Mouse (Mus musculus) midbrain, embryonic 15.5 days (tissue): ENCODE measurements at regions not wholly inside any gene's neighbourhood (a gene's known extent, or its start where the extent isn't known, plus 50 kb on each side); places are given as distances from the start of the nearest gene placed in this dataset.
"Not testable (repeated sequence)": the region's sequence is repeated elsewhere in the genome, so short reads cannot be mapped to it uniquely, and the experiment has no call there.

Source experiments
- ATAC-seq: fragments of 200-750 bp; cut with Nextera tagmentation; replicated peaks from 2 replicates; pipeline ENCODE4 v1.8.0; 2017; ENCODE audit warnings: moderate TSS enrichment
- H3K27ac ChIP-seq: fragments of 300-500 bp; sonication (generic); 2 replicates; pipeline ENCODE4 v1.5.1; 2015; ENCODE audit warnings: mild to moderate bottlenecking, inconsistent platforms
- H3K27me3 ChIP-seq: fragments of 300-500 bp; sonication (generic); replicated peaks from 2 replicates; pipeline ENCODE4 v1.6.1; 2015; ENCODE audit warnings: inconsistent platforms
- H3K36me3 ChIP-seq: fragments of 300-500 bp; sonication (generic); replicated peaks from 2 replicates; pipeline ENCODE4 v1.6.1; 2015; ENCODE audit warnings: inconsistent platforms
- H3K4me1 ChIP-seq: fragments of 300-500 bp; sonication (generic); 2 replicates; pipeline ENCODE4 v1.6.1; 2015; ENCODE audit warnings: inconsistent platforms
- H3K4me2 ChIP-seq: fragments of 300-500 bp; sonication (generic); 2 replicates; pipeline ENCODE4 v1.6.1; 2015; ENCODE audit warnings: inconsistent platforms, mild to moderate bottlenecking, moderate library complexity
- H3K4me3 ChIP-seq: fragments of 300-500 bp; sonication (generic); 2 replicates; pipeline ENCODE4 v1.5.1; 2015; ENCODE audit warnings: mild to moderate bottlenecking, inconsistent platforms
- H3K9ac ChIP-seq: fragments of 300-500 bp; sonication (generic); 2 replicates; pipeline ENCODE4 v1.6.1; 2015; ENCODE audit warnings: mild to moderate bottlenecking, inconsistent platforms
- H3K9me3 ChIP-seq: fragments of 300-500 bp; sonication (generic); 2 replicates; pipeline ENCODE4 v1.6.1; 2016; ENCODE audit warnings: inconsistent platforms
- WGBS: fragments of 180-500 bp; shearing (Covaris S2); methylation state at CpG from one replicate; pipeline ENCODE4 v1.1.7; 2015; ENCODE audit warnings: mixed read lengths; 5-methylcytosine and 5-hydroxymethylcytosine counted together

GRCm38 (mm10) chr15:38413329-38413728 lies 988.0 kb downstream of the 4930447A16Rik start:
- no peak for ATAC-seq
- WGBS, result 90% methylated on average over 6 of the region's 6 CpGs
- no peak overlapping the region for H3K4me2 ChIP-seq
- H3K27me3 ChIP-seq, result no peaks in the 10 kb centered on the region
- H3K4me3 ChIP-seq, result no peak overlapping the region
- no peak overlapping the region for H3K27ac ChIP-seq
- no peaks in the 10 kb centered on the region for H3K36me3 ChIP-seq
- no peaks in the 10 kb centered on the region for H3K9me3 ChIP-seq
- no peak overlapping the region for H3K9ac ChIP-seq
- H3K4me1 ChIP-seq, result no peaks in the 10 kb centered on the region

DNA sequence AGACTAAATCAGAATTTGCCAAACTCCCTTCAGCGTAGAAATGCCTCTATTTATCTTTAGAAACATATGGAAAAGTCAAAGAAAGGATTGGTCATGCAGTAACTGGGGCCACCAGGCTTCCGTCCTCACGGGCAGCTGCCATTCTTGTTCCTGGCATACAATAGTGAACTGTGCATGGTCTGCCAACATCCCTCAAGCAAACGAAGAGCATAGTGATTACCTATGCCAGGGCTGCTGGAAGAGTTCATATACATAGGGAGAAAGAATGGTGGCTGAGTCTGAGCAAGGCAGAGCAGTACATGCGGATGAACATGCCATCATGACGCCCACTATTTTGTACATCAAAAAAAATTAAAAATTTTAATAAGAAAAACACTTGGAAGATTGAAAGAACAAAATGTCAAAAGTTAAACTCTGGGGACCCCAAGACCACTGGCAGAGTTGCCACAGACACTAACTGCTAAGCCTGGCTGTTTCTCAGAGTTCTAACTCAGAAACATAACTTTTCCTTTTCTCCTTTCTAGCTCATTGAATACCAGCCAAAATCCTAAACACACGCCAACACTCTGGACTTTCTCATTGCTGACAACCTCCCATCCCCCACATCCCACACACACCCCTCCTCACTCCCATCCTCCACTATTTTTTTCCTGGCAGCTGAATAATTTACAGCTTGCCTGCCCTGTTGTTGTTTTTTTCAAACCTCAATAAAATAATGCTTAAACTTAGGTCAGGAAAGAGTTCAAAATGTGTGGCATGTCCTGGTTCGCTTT lies 989.1 kb downstream of the 4930447A16Rik start:
- H3K9ac ChIP-seq, result no peak overlapping the region
- H3K9me3 ChIP-seq, result no peaks in the 10 kb centered on the region
- no peak overlapping the region for H3K27ac ChIP-seq
- no peaks in the 10 kb centered on the region for H3K4me1 ChIP-seq
- H3K27me3 ChIP-seq, result no peaks in the 10 kb centered on the region
- no peak overlapping the region for H3K4me2 ChIP-seq
- no peak overlapping the region for H3K4me3 ChIP-seq
- no peak for ATAC-seq
- 66% methylated on average over 8 of the region's 8 CpGs for WGBS
- H3K36me3 ChIP-seq, result no peaks in the 10 kb centered on the region

- no peaks in the 10 kb centered on the region for H3K4me1 ChIP-seq
- H3K9me3 ChIP-seq, result no peaks in the 10 kb centered on the region
- no peak overlapping the region for H3K4me3 ChIP-seq
- H3K27me3 ChIP-seq, result no peaks in the 10 kb centered on the region
- 75% methylated on average over 2 of the region's 2 CpGs for WGBS
- no peaks in the 10 kb centered on the region for H3K36me3 ChIP-seq
- H3K27ac ChIP-seq, result no peak overlapping the region
- ATAC-seq, result no peak
- H3K4me2 ChIP-seq, result no peak overlapping the region
- no peak overlapping the region for H3K9ac ChIP-seq
Observed at GRCm38 (mm10) chr15:38415091-38415486, 989.7 kb downstream of the 4930447A16Rik start.

DNA sequence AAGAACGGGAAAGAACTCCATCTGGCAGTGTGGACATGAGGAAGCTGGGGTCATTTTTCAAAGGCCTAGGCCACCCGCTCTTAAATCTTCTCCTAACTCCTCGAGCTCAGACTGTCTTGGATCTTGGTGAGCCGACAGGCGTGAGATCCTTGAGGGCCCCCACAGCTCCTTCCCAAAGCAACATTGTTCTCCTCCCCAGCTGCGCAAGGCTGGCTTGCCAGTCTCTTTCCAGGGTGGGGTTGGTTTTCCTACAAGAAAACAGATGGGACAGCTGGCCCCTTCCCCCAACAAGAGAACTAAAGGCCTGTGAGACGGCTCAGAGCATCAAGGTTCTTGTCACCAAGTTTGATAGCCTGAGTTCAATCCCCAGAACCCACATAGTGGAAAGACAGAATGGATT lies 994.3 kb downstream of the 4930447A16Rik start:
- WGBS, result 83% methylated on average over 7 of the region's 7 CpGs

GRCm38 (mm10) chr15:38420784-38421183 lies 995.4 kb downstream of the 4930447A16Rik start:
- no peaks in the 10 kb centered on the region for H3K9me3 ChIP-seq
- no peaks in the 10 kb centered on the region for H3K4me1 ChIP-seq
- no peaks in the 10 kb centered on the region for H3K36me3 ChIP-seq
- no peak overlapping the region for H3K9ac ChIP-seq
- H3K4me2 ChIP-seq, result no peak overlapping the region
- WGBS, result 65% methylated on average over 3 of the region's 3 CpGs
- no peaks in the 10 kb centered on the region for H3K27me3 ChIP-seq
- no peak overlapping the region for H3K27ac ChIP-seq
- no peak overlapping the region for H3K4me3 ChIP-seq
- ATAC-seq, result no peak

More for the DNA sequence above, 994.3 kb downstream of the 4930447A16Rik start:
- Histone ChIP-seq H3K36me3 (no peaks in the 10 kb centered on the region), H3K4me2 (no peak overlapping the region), H3K27ac (no peak overlapping the region), H3K9ac (no peak overlapping the region), H3K27me3 (no peaks in the 10 kb centered on the region), H3K4me1 (no peaks in the 10 kb centered on the region), H3K9me3 (no peaks in the 10 kb centered on the region), H3K4me3 (no peak overlapping the region)
- ATAC-seq, result no peak

DNA sequence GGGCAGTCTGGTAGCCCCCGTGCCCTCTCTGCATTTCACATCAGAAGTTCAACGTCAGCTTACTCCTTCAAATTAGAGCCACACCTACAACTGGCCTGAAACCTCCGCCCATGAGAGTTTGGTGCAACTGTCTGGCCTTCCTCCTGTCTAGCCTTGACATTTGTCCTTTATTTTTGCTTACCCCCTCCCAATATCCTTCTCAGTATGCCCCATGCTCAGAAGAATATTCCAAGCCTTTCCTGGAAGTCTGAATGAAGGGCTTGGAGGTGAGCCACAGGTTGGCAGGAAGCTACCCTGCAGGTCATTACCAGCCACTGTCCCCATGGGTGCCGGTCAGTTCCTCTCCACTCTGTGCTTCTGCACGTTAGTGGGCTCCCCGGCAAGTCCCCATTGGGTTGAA lies 997.4 kb downstream of the 4930447A16Rik start:
- Histone ChIP-seq H3K4me3 (no peak overlapping the region), H3K36me3 (no peaks in the 10 kb centered on the region), H3K9ac (no peak overlapping the region), H3K27me3 (no peaks in the 10 kb centered on the region), H3K4me2 (no peak overlapping the region), H3K9me3 (no peaks in the 10 kb centered on the region), H3K27ac (no peak overlapping the region), H3K4me1 (no peaks in the 10 kb centered on the region)
- 80% methylated on average over 6 of the region's 6 CpGs for WGBS
- no peak for ATAC-seq

DNA sequence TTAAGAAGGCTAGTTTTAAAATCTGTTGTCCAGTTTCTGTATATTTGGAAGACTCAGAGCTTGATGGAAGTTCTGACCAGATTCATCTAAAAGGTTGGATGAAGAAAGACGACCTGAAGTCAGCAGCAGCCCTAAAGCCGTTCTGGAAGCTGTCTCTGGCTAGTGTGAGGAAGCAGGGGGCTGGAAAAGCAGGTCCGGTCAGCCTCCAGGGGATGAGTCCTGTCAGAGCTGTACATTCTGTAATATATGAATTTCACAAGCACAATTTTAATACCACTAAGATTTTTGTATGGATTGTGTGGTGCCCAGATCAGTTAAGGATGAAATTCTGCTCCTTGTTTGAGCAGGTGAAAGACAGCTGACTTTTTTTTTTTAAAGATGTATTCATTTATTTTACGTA lies 1000.2 kb downstream of the 4930447A16Rik start:
- no peak for ATAC-seq
- 83% methylated on average over 4 of the region's 4 CpGs for WGBS
- no peaks in the 10 kb centered on the region for H3K4me1 ChIP-seq
- no peaks in the 10 kb centered on the region for H3K36me3 ChIP-seq
- H3K4me2 ChIP-seq, result no peak overlapping the region
- H3K27ac ChIP-seq, result no peak overlapping the region
- H3K4me3 ChIP-seq, result no peak overlapping the region
- no peak overlapping the region for H3K9ac ChIP-seq
- no peaks in the 10 kb centered on the region for H3K9me3 ChIP-seq
- H3K27me3 ChIP-seq, result no peaks in the 10 kb centered on the region

DNA sequence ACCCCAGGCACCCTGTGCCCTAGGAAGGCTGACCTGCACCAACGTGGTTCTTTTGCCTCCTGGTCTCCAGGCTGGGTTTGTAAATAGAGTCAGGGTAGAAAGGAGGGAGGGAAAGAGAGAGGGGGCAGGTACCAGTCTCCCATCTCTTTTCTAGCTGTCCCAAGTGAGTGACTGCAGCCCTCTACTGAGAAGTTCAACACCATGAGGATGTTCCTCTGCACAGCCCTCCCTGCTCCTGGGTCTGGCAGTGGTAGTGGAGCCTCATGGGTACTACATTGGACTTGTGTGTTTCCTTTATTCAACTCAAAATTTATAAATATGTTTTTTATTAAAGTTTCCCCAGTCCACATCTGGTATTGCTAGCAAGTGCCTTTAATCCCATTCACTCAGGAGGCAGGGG lies 1002.6 kb downstream of the 4930447A16Rik start:
- H3K9me3 ChIP-seq, result no peaks in the 10 kb centered on the region
- no peak overlapping the region for H3K27ac ChIP-seq
- no peaks in the 10 kb centered on the region for H3K27me3 ChIP-seq
- 54% methylated on average over 1 of the region's 1 CpGs for WGBS
- no peak overlapping the region for H3K9ac ChIP-seq
- no peak overlapping the region for H3K4me3 ChIP-seq
- no peaks in the 10 kb centered on the region for H3K4me1 ChIP-seq
- H3K4me2 ChIP-seq, result no peak overlapping the region
- H3K36me3 ChIP-seq, result no peaks in the 10 kb centered on the region
- ATAC-seq, result no peak

DNA sequence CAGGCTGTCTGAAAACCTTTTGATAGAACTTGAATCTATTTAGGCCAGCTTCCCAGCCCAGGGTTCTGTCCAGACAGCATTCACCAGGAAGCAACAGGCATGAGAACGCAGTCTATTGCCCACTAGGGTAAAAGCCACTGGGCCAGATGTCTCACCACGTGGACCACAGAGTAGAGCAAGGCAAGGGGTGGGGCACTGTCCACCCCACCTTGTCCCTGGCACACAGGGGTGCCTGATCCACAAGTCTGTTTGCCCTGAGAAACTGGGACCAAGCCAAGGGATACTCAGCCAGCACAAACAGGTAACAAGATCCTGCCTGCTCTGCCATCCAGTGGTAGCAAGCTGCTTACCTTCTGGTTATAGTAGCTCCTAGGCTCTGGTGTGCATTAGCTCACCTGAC lies 1006.3 kb downstream of the 4930447A16Rik start:
- Histone ChIP-seq H3K9ac (no peak overlapping the region), H3K27ac (no peak overlapping the region), H3K4me1 (no peaks in the 10 kb centered on the region), H3K4me3 (no peak overlapping the region), H3K9me3 (no peaks in the 10 kb centered on the region), H3K36me3 (no peaks in the 10 kb centered on the region), H3K4me2 (no peak overlapping the region), H3K27me3 (no peaks in the 10 kb centered on the region)
- 60% methylated on average over 2 of the region's 2 CpGs for WGBS
- ATAC-seq, result no peak

GRCm38 (mm10) chr15:38433386-38433785 lies 1008.0 kb downstream of the 4930447A16Rik start:
- H3K27me3 ChIP-seq, result no peaks in the 10 kb centered on the region
- H3K4me1 ChIP-seq, result no peaks in the 10 kb centered on the region
- no peaks in the 10 kb centered on the region for H3K9me3 ChIP-seq
- H3K9ac ChIP-seq, result no peak overlapping the region
- H3K27ac ChIP-seq, result no peak overlapping the region
- no peak overlapping the region for H3K4me2 ChIP-seq
- no peak for ATAC-seq
- H3K36me3 ChIP-seq, result no peaks in the 10 kb centered on the region
- 92% methylated on average over 7 of the region's 7 CpGs for WGBS
- no peak overlapping the region for H3K4me3 ChIP-seq

DNA sequence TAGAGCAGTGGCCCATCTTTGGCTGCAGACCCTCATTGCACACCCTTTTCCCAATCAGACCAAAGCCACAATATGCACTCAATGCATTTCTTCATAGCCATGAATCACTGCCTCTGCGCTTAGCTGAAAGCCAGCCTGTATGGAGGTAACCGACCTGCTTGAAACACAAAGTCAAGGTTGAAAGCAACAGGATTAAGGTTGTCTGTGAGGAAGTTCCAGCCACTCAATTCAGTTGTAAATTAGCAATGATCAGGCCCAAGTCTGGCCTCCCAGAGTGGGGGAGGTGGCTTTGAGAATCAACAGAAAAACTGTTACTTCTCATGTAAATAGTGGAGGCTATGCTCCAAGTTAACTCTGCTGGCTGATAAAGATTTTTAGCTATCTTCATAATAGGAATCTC lies 1008.9 kb downstream of the 4930447A16Rik start:
- H3K4me1 ChIP-seq, H3K4me3 ChIP-seq, H3K27me3 ChIP-seq, H3K36me3 ChIP-seq, H3K9ac ChIP-seq, H3K27ac ChIP-seq, H3K9me3 ChIP-seq, ATAC-seq, H3K4me2 ChIP-seq: not testable (repeated sequence)
- WGBS, result 88% methylated on average over 2 of the region's 2 CpGs
